Mouse (Mus musculus) intestine, postnatal 0 days (tissue): ENCODE data around the gene Kcnh6. TPM values are rescaled to one million over a fixed set of nuclear protein-coding genes. Genes with fewer than 3 reads are reported as not detected.
A peak's percentile ranks its signal among the peaks of the same experiment; 100 is the strongest.

Experiments
- ATAC-seq: fragments of 200-750 bp; cut with Nextera tagmentation; 2 replicates; pipeline ENCODE4 v1.8.0; 2017; ENCODE audit warnings: mild to moderate bottlenecking, moderate TSS enrichment, moderate library complexity
- H3K27ac ChIP-seq: fragments of 300-500 bp; sonication (generic); 2 replicates; pipeline ENCODE4 v1.5.1; 2014; ENCODE audit warnings: mild to moderate bottlenecking, low read depth, low read length, moderate library complexity
- H3K27me3 ChIP-seq: fragments of 300-500 bp; sonication (generic); replicated peaks from 2 replicates; pipeline ENCODE4 v1.6.1; 2014; ENCODE audit warnings: low read length, mixed read lengths; ENCODE audit not compliant: control insufficient read depth, insufficient read depth
- H3K36me3 ChIP-seq: fragments of 300-500 bp; sonication (generic); 2 replicates; pipeline ENCODE4 v1.6.1; 2014; ENCODE audit warnings: mild to moderate bottlenecking, moderate library complexity; ENCODE audit not compliant: control insufficient read depth, insufficient read depth
- H3K4me1 ChIP-seq: fragments of 300-500 bp; sonication (generic); replicated peaks from 2 replicates; pipeline ENCODE4 v1.6.1; 2014; ENCODE audit warnings: antibody characterized with exemption, low read length, mixed read lengths; ENCODE audit not compliant: control insufficient read depth, insufficient read depth
- H3K4me2 ChIP-seq: fragments of 300-500 bp; sonication (generic); replicated peaks from 2 replicates; pipeline ENCODE4 v1.6.1; 2014; ENCODE audit warnings: low read depth, mild to moderate bottlenecking, moderate library complexity
- H3K4me3 ChIP-seq: fragments of 300-500 bp; sonication (generic); 2 replicates; pipeline ENCODE4 v1.5.1; 2014; ENCODE audit warnings: low read depth, low read length
- H3K9ac ChIP-seq: fragments of 300-500 bp; sonication (generic); 2 replicates; pipeline ENCODE4 v1.6.1; 2014; ENCODE audit warnings: mild to moderate bottlenecking, low read depth, low read length
- H3K9me3 ChIP-seq: fragments of 300-500 bp; sonication (generic); 2 replicates; pipeline ENCODE4 v1.6.1; 2016; ENCODE audit warnings: mixed run types; ENCODE audit not compliant: control insufficient read depth
- CTCF ChIP-seq: sonication (generic); IDR thresholded peaks from 2 replicates; pipeline ENCODE4 v1.5.1; 2016; ENCODE audit warnings: low read depth, mild to moderate bottlenecking, control low read depth, antibody characterized with exemption, moderate library complexity
- WGBS: fragments of 180-500 bp; shearing (Covaris S2); extraction: QIAGEN DNeasy Blood & Tissue Kit; methylation state at CpG from one replicate; pipeline ENCODE4 v1.1.7; 2014; 5-methylcytosine and 5-hydroxymethylcytosine counted together
- polyA plus RNA-seq: library from polyadenylated mRNA; unstranded; fragments of >200 nt; fragmentation: Nextera tagmentation; extraction: Ambion mirVana; gene quantifications from 2 replicates; pipeline ENCODE4 v1.2.1, GENCODE M21; 2015

Kcnh6 gene
- polyA plus RNA-seq, 1 experiment from 2014 or later = 1.6 TPM

GRCm38 (mm10) chr11:106076321-106076720 is 68.4 kb downstream of the Kcnh6 start:
- Histone ChIP-seq H3K4me1 (no peaks in the 10 kb centered on the region), H3K27ac (no peak overlapping the region), H3K4me3 (no peak overlapping the region), H3K9ac (no peak overlapping the region), H3K27me3 (no peaks in the 10 kb centered on the region), H3K4me2 (no peak overlapping the region), H3K36me3 (peaks cover 28% of the 10 kb centered on the region), H3K9me3 (no peaks in the 10 kb centered on the region)
- 0% methylated on average over 4 of the region's 4 CpGs for whole genome bisulfite sequencing
- peak; percentile 93 for TF ChIP-seq CTCF
- peak; percentile 38 for ATAC-seq

Other genes starting within 250 kb of the Kcnh6 start
- 48.3 and 50.3 TPM in 2 replicates for gene Cyb561, start 54.8 kb upstream of the Kcnh6 start, polyA plus RNA-seq
- 222 and 231 TPM in 2 replicates for gene Ace, start 40.2 kb upstream of the Kcnh6 start, polyA plus RNA-seq
- not detected in 2 replicates for gene Ace3, start 13.4 kb upstream of the Kcnh6 start, polyA plus RNA-seq
- 30.8 and 31.3 TPM in 2 replicates for gene Dcaf7, start 28.7 kb downstream of the Kcnh6 start, polyA plus RNA-seq
- 9.0 and 9.2 TPM in 2 replicates for gene Taco1, start 57.9 kb downstream of the Kcnh6 start, polyA plus RNA-seq
- 6.2 and 6.6 TPM in 2 replicates for gene Map3k3, start 76.5 kb downstream of the Kcnh6 start, polyA plus RNA-seq
- not detected in 2 replicates for gene Gm10840, start 152.7 kb downstream of the Kcnh6 start, polyA plus RNA-seq
- 32.6 and 34.6 TPM in 2 replicates for gene Limd2, start 152.7 kb downstream of the Kcnh6 start, polyA plus RNA-seq
- gene Strada, start 194.0 kb downstream of the Kcnh6 start, polyA plus RNA-seq = 5.7 and 6.4 TPM in 2 replicates
- 41.9 and 45.4 TPM in 2 replicates for gene Ccdc47, start 208.2 kb downstream of the Kcnh6 start, polyA plus RNA-seq
- 28.1 and 30.0 TPM in 2 replicates for gene Ddx42, start 208.8 kb downstream of the Kcnh6 start, polyA plus RNA-seq
- gene Ftsj3, start 248.0 kb downstream of the Kcnh6 start, polyA plus RNA-seq = 16.6 and 18.3 TPM in 2 replicates
- 160 and 168 TPM in 2 replicates for gene Psmc5, start 248.0 kb downstream of the Kcnh6 start, polyA plus RNA-seq